Mouse (Mus musculus) midbrain, embryonic 11.5 days (tissue): ENCODE results near the gene Pld6. TPM values are rescaled to one million over a fixed set of nuclear protein-coding genes. Genes with fewer than 3 reads are reported as not detected.
A peak's percentile ranks its signal among the peaks of the same experiment; 100 is the strongest.

Source experiments
- ATAC-seq: fragments of 200-750 bp; cut with Nextera tagmentation; 2 replicates; pipeline ENCODE4 v1.8.0; 2017; ENCODE audit warnings: moderate TSS enrichment, moderate library complexity; ENCODE audit not compliant: low FRiP score
- DNase-seq: peaks from one replicate; pipeline ENCODE4 v3.0.0; 2015; ENCODE audit warnings: low spot score; ENCODE audit errors: missing footprints
- H3K27ac ChIP-seq: fragments of 300-500 bp; sonication (generic); 2 replicates; pipeline ENCODE4 v1.5.1; 2014; ENCODE audit warnings: low read depth, low read length
- H3K27me3 ChIP-seq: fragments of 300-500 bp; sonication (generic); 2 replicates; pipeline ENCODE4 v1.6.1; 2014; ENCODE audit warnings: mild to moderate bottlenecking, low read length, moderate library complexity, mixed read lengths; ENCODE audit not compliant: control insufficient read depth, insufficient read depth
- H3K36me3 ChIP-seq: fragments of 300-500 bp; sonication (generic); 2 replicates; pipeline ENCODE4 v1.6.1; 2014; ENCODE audit warnings: mild to moderate bottlenecking, low read length, moderate library complexity, mixed read lengths; ENCODE audit not compliant: control insufficient read depth, insufficient read depth
- H3K4me1 ChIP-seq: fragments of 300-500 bp; sonication (generic); 2 replicates; pipeline ENCODE4 v1.6.1; 2014; ENCODE audit warnings: low read length; ENCODE audit not compliant: control insufficient read depth, insufficient read depth
- H3K4me2 ChIP-seq: fragments of 300-500 bp; sonication (generic); 2 replicates; pipeline ENCODE4 v1.6.1; 2014; ENCODE audit warnings: mild to moderate bottlenecking, moderate library complexity
- H3K4me3 ChIP-seq: fragments of 300-500 bp; sonication (generic); 2 replicates; pipeline ENCODE4 v1.5.1; 2014; ENCODE audit warnings: low read depth, low read length
- H3K9ac ChIP-seq: fragments of 300-500 bp; sonication (generic); 2 replicates; pipeline ENCODE4 v1.6.1; 2014; ENCODE audit warnings: low read length
- H3K9me3 ChIP-seq: fragments of 300-500 bp; sonication (generic); 2 replicates; pipeline ENCODE4 v1.6.1; 2016; ENCODE audit warnings: low read length; ENCODE audit not compliant: control insufficient read depth
- WGBS: fragments of 180-500 bp; shearing (Covaris S2); extraction: QIAGEN DNeasy Blood & Tissue Kit; methylation state at CpG from one replicate; pipeline ENCODE4 v1.1.7; 2014; 5-methylcytosine and 5-hydroxymethylcytosine counted together
- polyA plus RNA-seq: library from polyadenylated mRNA; unstranded; fragments of >200 nt; fragmentation: Nextera tagmentation; extraction: Ambion mirVana; gene quantifications from 2 replicates; pipeline ENCODE4 v1.2.1, GENCODE M21; 2014

The Pld6 gene
- polyA plus RNA-seq, 1 experiment from 2014 or later: 0.79 TPM

DNA sequence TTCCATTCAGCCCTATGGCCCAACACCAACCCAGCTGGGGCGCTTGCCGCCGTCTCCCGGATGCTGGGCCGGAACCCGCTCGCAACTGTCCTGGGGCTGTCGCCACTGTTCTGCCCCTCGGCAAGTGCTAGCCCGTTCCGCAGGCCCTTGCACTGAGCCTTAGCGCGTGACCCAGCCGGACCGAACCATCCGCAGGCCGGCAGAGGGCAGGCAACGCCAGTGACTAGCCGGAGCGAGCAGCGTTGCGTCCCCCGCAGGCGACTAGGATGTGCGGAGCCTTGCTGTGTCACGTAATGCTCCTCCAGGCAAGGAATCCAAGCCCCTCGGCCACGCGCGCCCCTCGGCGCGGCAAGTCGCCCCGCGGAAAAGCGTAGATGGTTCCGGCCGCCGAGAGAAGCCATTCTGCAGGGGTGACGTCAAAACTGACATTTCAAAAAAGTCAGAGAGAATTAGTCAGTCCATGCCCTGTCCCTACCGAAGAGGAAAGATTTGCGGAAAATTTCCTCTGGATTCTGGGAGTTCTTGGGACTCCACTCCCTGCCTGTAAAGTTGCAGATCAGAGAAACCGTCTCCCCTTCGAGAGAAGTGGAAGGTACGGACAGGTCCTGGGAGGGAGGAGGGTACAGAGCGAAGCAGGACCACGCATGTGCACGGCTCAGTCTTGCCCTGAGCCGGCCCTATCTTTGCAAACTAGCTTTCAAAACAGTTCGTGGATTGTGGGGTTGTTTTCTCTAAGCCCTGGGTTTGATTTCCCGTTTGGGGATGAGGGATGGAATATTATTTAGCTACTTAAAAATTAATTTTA is 22.4 kb upstream of the Pld6 start, which contains the start of gene Flcn:
Flcn (minus strand) TSS at position 347 of the 805 bp plus-strand sequence.
- Histone ChIP-seq H3K4me3 (peak within 1 kb of the TSS; percentile 70), H3K36me3 (peaks cover 7% of the 10 kb centered on the region; the same call in 1 of the 2 replicates), H3K9ac (peak within 1 kb of the TSS; percentile 97), H3K9me3 (no peaks in the 10 kb centered on the region), H3K27me3 (no peaks in the 10 kb centered on the region), H3K27ac (peak within 1 kb of the TSS; percentile 97), H3K4me1 (peaks cover 9% of the 10 kb centered on the region), H3K4me2 (peak within 1 kb of the TSS; percentile 81)
- under 1% methylated on average over 52 of the region's 52 CpGs for WGBS
- DNase-seq: peak; percentile 99
- ATAC-seq: peak; percentile 96

DNA sequence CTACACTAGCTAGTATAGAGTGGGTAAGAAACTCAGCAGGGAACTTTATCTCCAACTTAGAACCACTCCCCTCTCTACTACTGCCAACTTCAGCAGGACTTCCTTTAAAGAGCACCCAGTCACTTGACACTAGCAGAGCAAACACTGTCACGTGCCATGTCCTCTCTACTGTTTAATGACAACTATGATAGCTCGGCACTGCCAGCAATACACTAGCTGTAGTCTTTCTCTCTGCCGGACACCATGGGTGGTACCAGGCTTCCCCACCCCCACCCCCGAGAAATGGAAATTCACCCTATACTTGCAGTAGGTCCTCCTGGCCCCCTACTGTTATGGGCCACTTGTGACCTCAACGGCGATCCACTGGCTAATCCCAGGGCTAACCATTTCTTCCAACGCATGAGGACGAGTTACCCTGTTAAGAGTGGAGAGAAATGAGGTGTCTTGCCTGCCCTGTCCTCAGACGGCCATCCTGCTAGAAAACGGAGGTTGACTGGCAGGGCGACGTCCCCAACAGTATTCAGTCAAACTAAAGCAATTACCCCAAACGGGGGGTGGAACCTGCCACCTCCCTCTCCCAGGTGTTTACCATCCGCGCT is 21.7 kb upstream of the Pld6 start:
- under 1% methylated on average over 15 of the region's 15 CpGs for WGBS
- Histone ChIP-seq H3K4me2 (peak overlapping the region; percentile 81), H3K27ac (peak overlapping the region; percentile 97), H3K4me1 (peaks cover 9% of the 10 kb centered on the region), H3K9me3 (no peaks in the 10 kb centered on the region), H3K9ac (peak overlapping the region; percentile 97), H3K4me3 (peak overlapping the region; percentile 70), H3K27me3 (no peaks in the 10 kb centered on the region), H3K36me3 (peaks cover 10% of the 10 kb centered on the region)
- peak; percentile 51 for ATAC-seq
- no peak for DNase-seq

DNA sequence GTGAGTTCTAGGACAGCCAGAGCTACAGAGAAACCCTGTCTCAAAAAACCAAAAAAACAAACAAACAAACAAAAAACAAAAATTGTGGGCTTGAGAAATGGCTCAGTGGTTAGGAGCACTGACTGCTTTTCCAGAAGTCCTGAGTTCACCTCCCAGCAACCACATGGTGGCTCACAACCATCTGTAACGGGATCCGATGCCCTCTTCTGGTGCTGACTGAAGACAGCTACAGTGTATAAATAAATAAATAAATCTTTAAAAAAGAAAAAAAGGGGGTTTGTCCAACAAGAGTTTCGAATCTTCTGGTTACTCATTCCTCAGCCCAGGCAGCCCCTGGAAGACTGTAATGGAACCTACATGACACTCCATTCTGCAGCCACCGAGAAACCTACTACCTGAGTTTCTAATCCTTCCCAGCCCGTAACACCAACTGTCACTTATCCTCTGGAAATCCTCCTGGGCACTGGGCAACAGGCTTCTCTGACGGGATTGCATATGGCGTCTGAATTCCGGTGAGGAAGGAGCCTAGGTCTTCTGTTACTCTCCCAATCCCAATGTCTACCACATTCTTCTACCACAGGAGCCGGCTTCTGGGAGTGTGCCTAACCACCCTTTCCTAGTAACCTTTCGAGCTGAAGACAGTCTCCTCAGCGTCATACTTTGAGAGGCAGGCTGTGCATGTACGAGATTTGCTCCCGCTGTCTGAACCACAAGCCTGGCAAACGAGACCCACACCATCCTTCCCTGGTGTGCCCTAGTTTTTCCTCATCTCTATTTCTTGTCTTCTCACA is 20.9 kb upstream of the Pld6 start:
- no peak for ATAC-seq

DNA sequence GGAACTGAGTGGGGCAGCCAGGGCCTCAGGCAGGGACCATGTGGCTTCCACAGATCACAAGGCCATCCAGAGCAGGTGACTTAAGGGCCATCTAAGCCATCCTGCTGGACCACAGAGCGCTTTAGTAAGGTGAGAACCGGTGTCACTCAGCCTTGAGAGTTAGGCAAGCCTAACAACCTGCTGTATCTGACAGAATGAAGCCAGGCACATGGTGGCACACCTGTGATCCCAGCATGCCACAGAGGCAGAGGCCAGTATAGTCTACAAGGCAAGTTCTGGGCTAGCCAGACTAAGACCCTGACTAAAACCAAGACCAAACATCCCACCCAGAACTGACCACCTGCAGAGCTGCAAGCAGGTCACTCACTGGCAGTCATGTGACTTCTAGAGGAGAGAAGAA is 18.2 kb upstream of the Pld6 start:
- Histone ChIP-seq H3K27me3 (no peaks in the 10 kb centered on the region), H3K9me3 (no peaks in the 10 kb centered on the region), H3K27ac (no peak overlapping the region), H3K9ac (no peak overlapping the region), H3K4me3 (no peak overlapping the region), H3K36me3 (peaks cover 25% of the 10 kb centered on the region), H3K4me2 (no peak overlapping the region), H3K4me1 (peaks cover 9% of the 10 kb centered on the region)
- DNase-seq (no peak), ATAC-seq (no peak)
- WGBS: 98% methylated on average over 2 of the region's 2 CpGs

More for the DNA sequence above, 20.9 kb upstream of the Pld6 start:
- DNase-seq: peak; percentile 87
- Histone ChIP-seq H3K9ac (peak overlapping the region; percentile 97), H3K9me3 (no peaks in the 10 kb centered on the region), H3K4me3 (peak overlapping the region; percentile 70; the same call in 1 of the 2 replicates), H3K27ac (no peak overlapping the region), H3K4me2 (peak overlapping the region; percentile 81), H3K4me1 (peaks cover 9% of the 10 kb centered on the region), H3K36me3 (peaks cover 10% of the 10 kb centered on the region), H3K27me3 (no peaks in the 10 kb centered on the region)
- 70% methylated on average over 14 of the region's 14 CpGs for WGBS

DNA sequence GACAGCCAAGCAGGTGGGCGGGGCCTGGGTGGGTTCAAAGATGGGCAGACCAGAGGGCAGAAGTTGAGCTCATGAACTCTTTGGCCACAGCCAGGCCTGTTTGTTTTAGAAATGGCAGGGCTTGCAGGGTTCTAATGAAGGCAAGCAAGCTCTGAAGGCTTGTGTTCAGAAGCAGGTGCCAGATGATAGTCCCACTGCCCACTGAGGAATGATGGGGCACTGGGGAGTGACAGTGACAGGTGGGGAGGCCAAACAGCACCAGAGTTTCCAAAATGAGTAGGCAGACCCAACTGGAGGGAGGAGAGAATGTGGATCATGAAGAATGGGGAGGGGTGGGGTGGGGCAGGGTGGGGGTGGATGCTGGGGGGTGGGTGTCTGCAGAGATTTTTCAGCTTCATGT is 17.8 kb upstream of the Pld6 start:
- 87% methylated on average over 1 of the region's 1 CpGs for WGBS
- H3K36me3 ChIP-seq: peaks cover 28% of the 10 kb centered on the region

DNA sequence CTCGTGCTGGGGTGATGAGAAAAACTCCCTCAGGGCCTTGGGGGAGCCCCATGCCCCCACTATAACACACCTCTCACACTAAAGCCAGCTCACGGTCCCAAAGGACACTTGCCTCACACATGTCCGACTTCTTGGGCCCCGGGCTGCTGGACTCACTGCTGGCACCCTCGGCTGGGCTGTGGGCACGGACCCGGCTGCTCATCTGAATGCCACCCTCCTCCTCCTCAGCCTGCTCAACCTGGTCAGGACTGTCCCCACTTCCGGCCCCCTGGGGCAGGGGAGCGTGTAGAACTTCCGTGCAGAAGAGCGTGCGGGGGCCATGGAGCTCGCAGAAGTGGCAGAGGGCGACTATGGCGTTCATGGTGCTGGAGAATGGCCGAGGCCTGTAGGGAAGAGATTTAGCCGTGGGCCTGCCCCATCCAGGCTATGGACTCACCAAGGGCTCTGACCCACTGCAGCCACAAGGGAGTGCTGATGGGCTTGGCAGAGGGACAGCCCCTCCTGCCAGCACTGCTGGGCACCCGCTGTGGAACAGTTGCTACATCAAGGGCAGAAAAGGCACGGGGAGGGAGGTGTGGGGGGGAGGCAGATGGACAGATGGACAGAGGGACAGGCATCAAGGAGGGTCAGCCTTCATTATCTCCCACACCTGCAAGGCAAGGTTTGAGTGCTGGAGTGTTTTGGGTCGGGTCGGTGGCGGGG is 17.1 kb upstream of the Pld6 start:
- Histone ChIP-seq H3K27ac (no peak overlapping the region), H3K4me1 (peaks cover 9% of the 10 kb centered on the region), H3K9ac (no peak overlapping the region), H3K27me3 (no peaks in the 10 kb centered on the region), H3K36me3 (peaks cover 30% of the 10 kb centered on the region), H3K4me2 (no peak overlapping the region), H3K4me3 (no peak overlapping the region), H3K9me3 (no peaks in the 10 kb centered on the region)
- WGBS: 92% methylated on average over 22 of the region's 22 CpGs
- DNase-seq (no peak), ATAC-seq (no peak)

More for the DNA sequence above, 17.8 kb upstream of the Pld6 start:
- ATAC-seq: no peak
- Histone ChIP-seq H3K9ac (no peak overlapping the region), H3K27ac (no peak overlapping the region), H3K27me3 (no peaks in the 10 kb centered on the region), H3K4me3 (no peak overlapping the region), H3K4me2 (no peak overlapping the region), H3K9me3 (no peaks in the 10 kb centered on the region), H3K4me1 (peaks cover 9% of the 10 kb centered on the region)
- no peak for DNase-seq

DNA sequence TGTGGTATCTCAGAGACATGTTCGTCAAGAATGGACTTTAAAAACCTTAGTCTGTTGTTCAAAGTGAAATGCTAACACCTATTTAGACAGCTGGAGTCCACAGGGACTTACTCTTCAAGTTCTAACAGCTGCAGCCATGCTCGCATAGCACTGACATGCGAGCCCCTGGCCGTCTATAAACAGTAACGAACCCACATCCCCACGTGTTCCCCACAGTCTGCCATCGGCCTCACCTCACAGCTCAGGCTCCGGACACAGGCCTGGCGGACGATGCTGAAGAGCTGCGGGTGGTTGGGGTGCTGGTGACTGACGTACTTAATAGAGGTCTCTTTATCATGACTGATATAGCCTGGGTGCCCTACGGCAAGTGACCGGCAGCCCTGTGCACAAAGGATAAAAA is 16.1 kb upstream of the Pld6 start:
- H3K27me3 ChIP-seq: no peaks in the 10 kb centered on the region
- 91% methylated on average over 14 of the region's 14 CpGs for WGBS
- no peak for DNase-seq

DNA sequence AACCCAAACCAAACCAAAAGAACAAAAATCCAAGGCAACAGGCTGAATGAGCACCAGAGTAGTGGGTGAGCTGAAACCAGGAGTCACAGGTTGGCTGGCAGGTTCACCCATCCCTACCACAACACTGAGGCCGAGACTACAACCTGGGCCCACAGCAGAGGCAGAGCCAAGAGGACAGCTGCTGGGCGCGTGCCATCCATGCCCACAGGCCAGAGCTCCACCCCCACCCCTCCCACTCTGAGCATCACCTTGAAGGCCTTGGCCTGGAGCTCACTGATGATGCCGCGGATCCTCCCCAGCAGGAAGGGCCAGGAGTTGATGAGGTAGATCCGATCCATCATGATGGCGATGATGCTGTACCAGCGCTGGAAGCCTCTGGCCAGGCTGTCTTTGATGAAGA is 14.4 kb upstream of the Pld6 start:
- DNase-seq (no peak), ATAC-seq (no peak)
- no peaks in the 10 kb centered on the region for H3K4me1 ChIP-seq
- H3K4me2 ChIP-seq: no peak overlapping the region
- WGBS: 96% methylated on average over 8 of the region's 8 CpGs
- no peaks in the 10 kb centered on the region for H3K9me3 ChIP-seq
- no peak overlapping the region for H3K27ac ChIP-seq
- no peak overlapping the region for H3K9ac ChIP-seq
- H3K36me3 ChIP-seq: peaks cover 41% of the 10 kb centered on the region
- no peaks in the 10 kb centered on the region for H3K27me3 ChIP-seq
- no peak overlapping the region for H3K4me3 ChIP-seq

More for the DNA sequence above, 16.1 kb upstream of the Pld6 start:
- Histone ChIP-seq H3K9ac (no peak overlapping the region), H3K4me3 (no peak overlapping the region), H3K27ac (no peak overlapping the region), H3K4me2 (no peak overlapping the region), H3K4me1 (peaks cover 2% of the 10 kb centered on the region), H3K36me3 (peaks cover 34% of the 10 kb centered on the region), H3K9me3 (no peaks in the 10 kb centered on the region)
- ATAC-seq: no peak
